Mouse (Mus musculus) v-Abl transformed pro-B cells (cell line): ENCODE measurements at regions not wholly inside any gene's neighbourhood (a gene's known extent, or its start where the extent isn't known, plus 50 kb on each side); places are given as distances from the start of the nearest gene placed in this dataset.

Source experiments
- in situ Hi-C, 2 experiments: fragments of 400-800 bp; cut with MboI; formaldehyde crosslinking; loops; one replicate each; pipeline ENCODE4 v1.15.1; 2025; ENCODE audit not compliant: unreplicated experiment in 2 of 2

GRCm38 (mm10) chr7:35861049-35861448, 58.2 kb upstream of the Zfp507 start:
- in situ Hi-C loops = loop anchor here (10.0 to 25.0 kb wide), 2 partner anchors 56 to 1449 kb away; partner anchors contain the start of gene Zfp507 (in 1 of the 2)

- in situ Hi-C loops = loop anchor here (5.0 to 25.0 kb wide), 5 partner anchors 95 to 1447 kb away; no protein-coding TSS in a partner anchor
These were observed 56.8 kb upstream of the Zfp507 start for GRCm38 (mm10) chr7:35859601-35860000.

GRCm38 (mm10) chr7:35857693-35858092, 54.9 kb upstream of the Zfp507 start:
- in situ Hi-C loops = loop anchor here (5.0 to 25.0 kb wide), 5 partner anchors 93 to 1445 kb away; no protein-coding TSS in a partner anchor
